Mouse (Mus musculus) urinary bladder, postnatal 4 days (tissue): Measurements from ENCODE around the gene Smpdl3b.
"Not testable (repeated sequence)": the region's sequence is repeated elsewhere in the genome, so short reads cannot be mapped to it uniquely, and the experiment has no call there.

Experiments
- DNase-seq, 2 experiments: peaks; one replicate each; pipeline ENCODE4 v3.0.0; 2021 to 2022; ENCODE audit warnings: low spot score in 2 of 2

Gene Smpdl3b

DNA sequence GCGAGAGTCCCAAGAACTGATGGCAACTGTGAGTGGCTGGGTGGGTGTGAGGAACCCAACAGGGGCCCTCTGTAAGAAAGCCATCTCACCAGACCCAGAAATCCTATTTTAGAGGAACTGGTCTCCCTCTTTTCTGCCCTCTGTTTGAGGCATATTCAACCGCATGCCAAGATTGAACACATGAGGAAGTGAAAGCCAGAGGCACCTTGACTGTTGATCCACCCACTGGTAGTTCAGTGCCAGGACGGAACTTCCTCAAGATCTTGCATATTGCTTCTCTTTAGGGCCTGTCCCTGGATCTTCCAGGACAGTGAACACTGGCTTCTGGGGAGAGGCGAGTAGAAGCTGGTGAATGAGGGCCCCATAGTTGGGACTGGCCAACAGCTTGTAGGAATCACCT is 23.2 kb upstream of the Smpdl3b start:
- no peak for DNase-seq

DNA sequence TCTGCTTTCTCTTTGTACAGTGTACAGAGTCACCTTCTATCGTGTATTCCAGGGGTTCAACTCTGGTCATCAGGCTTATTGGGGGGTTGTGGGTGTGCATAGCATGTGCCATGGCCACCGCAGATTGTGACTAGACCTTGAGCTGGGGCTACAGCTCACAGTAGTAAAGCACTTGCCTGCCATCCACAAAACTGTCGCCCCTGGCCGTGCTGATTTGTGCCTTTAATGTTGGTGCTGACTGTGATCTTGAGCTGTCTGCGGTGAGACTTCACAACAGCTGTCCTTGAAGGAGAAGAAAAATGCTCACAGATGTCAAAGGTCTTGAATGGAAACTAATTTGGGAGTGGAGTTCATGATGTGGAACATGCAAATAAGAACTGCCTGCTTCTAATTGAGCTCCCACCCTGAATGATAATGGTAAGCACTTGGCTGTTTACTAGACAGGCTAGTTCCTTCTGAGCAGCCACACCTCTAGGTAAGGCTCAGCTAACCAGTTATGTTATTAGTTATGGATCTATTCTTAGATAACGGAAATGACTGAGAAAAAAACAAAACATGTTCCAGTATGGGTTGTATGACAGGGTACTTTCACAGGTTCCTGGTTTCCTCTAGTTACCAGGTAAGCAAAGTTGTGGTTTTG is 21.6 kb upstream of the Smpdl3b start:
- DNase-seq: no peak

DNA sequence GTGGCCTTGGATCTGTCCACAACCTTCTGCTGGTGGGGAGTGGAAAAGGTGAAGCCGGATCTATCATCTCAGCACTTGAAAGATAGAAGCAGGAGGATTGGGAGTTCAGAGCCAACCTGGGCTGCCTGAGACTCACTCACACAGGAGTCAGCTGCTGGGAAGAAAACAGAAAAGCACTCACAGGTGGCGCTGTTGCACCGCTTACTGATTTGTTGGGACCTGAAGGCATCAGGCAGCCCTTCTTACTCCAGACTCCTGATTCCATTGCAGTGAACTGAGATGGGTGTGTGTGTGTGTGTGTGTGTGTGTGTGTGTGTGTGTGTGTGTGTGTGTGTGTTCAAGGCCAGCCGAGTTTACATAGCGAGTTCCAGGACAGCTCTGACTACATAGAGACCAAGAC is 19.7 kb upstream of the Smpdl3b start:
- DNase-seq: peak; percentile 43 to 72

DNA sequence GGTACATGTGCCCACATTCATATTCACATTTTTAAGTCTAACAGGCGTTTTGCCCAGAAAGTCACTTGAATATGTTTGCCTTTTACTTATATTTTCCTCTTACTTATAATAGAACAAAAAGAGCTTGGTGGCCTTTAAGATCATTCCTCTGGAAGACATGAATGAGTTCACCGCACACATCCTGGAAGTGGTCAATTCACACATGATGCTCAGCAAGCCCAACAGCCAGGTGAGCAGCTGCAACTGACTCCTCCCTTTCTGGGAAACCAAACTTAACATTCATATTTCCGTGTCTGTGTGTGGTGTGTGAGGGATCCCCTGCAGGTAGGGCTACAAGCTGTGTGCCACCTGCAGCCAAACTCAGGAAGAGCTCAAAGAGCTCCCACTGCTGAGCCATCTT is 17.9 kb upstream of the Smpdl3b start:
- no peak for DNase-seq

DNA sequence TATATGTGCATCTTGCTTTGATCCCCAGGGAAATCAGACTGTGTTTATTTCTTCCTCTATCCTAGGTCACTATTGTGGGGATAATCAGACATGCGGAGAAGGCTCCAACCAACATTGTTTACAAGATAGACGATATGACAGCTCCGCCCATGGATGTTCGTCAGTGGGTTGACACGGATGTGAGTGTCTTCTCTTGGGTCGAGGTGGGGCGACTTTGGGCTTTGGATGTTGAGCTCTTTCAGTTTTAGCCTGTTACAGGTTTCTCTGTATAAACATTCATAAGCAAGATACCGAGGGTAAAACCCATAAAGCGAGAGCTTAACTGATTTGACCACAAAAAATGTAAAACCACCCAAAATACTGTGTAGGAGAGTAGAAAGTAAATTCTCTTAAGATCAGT is 14.7 kb upstream of the Smpdl3b start:
- DNase-seq: no peak

DNA sequence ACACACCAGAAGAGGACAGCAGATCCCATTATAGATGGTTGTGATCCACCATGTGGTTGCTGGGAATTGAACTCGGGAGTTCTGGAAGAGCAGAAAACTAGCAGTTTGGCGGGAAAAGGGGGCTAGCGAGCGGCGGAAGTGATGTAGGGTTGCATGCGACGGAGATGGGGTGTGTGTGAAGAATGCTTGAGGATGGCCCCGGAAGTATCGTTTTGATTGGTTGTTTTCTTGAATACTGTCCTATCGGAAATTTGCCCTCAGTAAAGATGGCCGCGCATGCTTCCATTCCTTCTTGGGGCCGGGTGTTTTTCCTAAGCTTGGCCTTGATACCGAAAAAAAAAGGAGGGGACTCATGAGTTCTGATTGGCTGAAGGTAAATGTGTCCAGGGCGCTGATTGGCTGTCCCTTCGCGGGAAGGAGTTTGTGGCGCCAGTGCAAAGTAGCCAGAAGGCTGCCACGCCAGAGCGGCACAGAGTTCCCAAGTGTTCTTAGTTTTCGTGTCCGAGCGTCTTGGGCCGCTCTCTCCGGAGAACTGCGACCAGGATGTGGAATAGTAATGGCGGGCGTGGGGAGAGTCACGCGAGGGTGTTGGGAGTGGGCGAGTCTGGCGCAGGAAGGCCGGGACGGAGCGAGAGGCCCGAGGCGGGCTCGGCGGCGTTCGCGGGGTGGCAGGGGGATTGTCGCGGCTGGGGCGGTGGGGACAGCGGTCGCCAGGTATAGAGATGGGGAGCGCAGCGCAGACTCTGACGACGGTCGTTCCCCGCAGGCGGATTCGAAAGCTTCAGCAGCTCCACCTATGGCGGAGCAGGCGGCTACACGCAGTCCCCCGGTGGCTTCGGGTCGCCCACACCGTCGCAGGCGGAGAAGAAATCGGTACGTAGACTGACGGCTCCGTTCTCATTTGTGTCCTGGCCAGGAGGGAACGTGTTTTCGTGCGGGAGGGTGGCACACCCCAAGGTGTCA is 11.1 kb upstream of the Smpdl3b start, which contains the start of gene Rpa2:
Rpa2 (plus strand) TSS at position 419 of the 963 bp plus-strand sequence.
- DNase-seq: peak; percentile 95 to 99

DNA sequence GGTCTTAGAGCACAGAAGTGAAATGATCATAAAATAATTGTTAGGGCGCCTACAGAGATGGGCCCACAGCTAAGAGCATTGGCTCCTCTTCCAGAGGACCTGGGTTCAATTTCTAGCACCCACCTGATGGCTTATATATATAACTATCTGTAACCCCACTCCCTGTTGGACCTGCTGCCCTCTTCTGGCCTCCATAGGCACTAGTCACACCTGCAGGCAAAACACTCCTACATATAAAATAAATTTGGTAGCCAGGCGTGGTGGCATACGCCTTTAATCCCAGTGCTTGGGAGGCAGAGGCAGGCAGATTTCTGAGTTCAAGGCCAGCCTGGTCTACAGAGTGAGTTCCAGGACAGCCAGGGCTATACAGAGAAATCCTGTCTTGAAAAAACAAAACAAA is 6.1 kb upstream of the Smpdl3b start:
- not testable (repeated sequence) for DNase-seq

DNA sequence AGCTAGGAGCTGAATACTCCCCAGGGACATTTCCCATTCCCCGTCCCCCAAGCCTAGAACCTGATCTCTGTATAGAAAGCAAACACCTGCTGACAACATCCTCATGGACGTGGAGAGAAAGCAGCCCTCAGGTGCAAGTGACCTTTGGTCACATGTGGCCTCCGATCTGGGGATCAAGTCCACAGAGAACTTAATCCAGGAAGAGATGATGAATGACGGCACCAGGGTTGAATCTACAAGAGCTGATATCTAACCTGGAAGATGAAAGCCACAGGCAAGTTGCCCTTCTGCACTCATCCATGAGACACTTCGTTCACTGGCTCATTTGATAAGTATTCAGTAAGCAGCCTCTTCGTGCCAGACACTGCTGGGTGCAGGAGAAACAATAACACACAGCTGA is 5.5 kb upstream of the Smpdl3b start:
- no peak for DNase-seq

DNA sequence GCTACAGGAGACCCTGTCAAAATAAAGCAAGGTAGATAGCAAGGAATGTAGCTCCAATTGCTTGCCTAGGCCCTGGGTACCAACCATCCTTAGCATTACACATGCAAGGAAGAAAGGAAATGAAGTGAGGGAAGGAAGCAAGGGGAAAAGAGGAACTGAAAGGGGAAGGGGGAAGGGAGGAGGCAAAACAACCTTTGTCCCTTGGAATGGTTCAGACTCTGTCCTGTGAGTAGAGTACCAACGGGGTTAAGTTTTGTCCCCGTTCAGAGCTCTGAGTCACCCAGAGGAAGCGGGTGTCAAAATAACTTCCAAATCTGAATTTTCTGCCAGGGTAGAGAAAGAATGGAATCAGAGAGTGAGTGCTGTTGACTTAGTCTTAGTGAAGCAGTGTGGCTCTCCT is 3.2 kb upstream of the Smpdl3b start:
- DNase-seq: no peak

DNA sequence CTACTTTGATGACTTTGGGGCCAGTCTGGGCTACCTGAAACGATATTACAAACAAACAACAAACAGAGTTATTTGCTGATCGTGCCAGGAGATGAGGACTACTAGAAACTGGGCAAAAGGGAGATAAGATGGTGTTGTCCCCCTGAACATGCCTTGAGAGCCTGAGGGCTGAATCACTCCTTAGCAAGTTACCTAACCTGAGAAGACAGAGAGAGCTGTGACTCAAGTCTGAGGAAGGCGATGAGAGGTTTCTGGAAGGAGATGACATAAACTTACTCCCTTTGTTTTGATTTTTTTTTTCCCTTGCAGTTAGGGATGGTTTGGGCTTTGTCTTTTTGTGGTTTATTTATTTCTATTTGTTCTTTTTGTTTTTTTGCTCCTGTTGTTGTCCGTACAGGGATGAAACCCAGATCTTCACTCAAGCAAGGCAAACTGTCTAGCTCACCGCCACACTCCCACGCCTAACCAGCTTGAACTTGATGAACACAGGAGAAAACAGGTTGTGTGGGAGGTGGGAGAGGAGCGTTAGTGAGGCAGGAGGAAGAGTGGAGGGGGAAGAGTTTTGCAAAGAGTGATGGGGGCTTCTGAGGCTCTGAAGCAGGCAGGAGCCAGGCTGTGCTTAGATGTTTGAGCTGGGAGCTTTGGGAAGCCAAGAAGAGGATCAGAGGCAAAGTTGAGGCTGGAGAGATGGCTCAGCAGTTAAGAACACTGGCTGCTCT is 740 bp upstream of the Smpdl3b start:
- no peak for DNase-seq

DNA sequence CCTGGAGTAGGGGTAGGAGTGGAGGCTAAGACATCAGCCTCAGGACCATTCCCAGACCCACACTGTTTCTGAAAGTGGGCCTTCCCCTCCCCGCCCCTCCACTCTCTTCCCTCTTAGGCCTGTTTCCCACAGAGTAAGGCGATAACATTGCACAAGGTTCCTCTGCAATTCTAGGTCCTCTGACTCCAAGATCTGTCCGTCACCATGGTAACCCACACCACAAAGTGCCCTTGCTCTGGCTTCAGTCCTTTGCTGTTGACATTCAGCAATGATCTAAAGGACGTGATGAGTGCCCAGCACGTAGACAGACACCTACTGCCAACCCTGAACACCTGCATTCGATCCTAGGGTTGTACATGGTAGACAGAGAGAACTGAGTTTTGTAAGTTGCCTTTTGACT is 4.1 kb downstream of the Smpdl3b start:
- DNase-seq: no peak

DNA sequence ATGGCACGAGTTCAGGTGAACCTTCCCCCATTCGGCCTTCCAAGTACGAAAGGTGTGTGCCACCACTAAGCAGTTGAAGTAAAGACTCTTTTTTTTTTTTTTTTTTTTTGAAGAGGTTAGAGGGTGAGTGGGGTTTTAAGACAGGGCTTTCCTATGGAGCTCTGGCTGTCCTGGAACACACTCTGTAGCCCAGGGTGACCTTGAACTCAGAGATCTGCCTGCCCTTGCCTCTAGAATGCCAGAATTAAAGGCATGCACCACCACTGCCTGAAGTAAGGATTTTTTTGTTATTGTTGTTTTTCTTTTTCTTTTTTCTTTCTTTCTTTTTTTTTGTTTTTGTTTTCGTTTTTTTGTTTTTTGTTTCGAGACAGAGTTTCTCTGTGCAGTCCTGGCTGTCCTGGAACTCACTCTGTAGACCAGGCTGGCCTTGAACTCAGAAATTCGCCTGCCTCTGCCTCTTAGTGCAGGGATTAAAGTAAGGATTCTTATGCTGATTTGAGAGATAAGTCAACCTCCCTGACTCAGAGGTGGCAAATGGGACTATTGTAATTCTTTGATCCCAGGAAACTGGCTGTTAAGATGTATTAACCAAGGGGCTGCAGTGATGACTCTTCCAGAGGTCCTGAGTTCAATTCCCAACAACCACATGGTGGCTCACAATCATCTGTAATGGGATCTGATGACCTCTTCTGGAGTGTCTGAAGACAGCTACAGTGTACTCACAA is 7.6 kb downstream of the Smpdl3b start:
- no peak for DNase-seq

DNA sequence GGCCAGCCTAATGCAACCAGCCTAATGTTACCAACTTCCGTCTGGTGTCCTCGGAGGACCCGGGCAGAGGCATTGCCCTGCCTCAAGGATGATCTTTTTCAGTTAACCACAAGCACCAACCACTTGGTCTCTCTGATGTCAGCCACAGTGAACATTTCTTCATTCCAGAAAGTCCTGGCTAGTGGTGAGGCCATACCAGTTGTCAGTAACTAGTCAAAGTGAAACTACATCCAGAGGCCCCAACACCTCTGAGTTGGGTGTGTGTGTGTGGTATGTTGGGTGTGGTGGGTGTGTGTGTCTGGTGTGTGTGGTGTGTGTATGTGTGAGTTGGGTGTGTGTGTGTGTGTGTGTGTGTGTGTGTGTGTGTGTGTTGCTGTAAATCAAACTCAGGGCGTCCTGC is 8.3 kb downstream of the Smpdl3b start:
- no peak for DNase-seq

DNA sequence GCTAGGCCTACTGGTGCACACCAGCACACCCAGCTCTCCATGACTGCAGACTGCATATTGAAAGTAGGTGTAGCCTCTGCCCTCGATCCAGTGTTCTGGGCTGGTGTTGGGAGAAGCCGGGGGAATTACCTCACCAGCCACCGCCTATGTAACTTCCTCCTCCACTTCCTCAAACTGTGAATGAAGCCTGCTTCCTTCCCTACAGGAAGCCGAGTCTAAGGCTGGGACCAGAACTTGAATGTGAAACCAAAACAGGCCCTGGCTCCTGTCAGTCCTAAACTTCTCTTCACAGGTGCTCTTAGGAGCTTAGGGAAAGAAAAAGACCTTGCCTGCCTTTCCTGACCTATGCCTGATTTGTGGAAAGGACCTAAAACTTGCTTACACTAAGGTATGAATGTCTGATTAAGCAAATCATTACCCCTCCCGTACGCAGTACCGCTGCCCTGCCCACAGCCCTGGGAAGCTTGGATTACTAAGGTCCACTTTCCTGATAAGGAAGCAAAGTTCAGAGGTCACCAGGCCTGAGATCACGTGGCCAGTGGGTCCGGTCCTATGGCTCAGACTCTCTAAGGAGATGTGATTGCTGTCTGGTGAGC is 9.3 kb downstream of the Smpdl3b start:
- DNase-seq: no peak

DNA sequence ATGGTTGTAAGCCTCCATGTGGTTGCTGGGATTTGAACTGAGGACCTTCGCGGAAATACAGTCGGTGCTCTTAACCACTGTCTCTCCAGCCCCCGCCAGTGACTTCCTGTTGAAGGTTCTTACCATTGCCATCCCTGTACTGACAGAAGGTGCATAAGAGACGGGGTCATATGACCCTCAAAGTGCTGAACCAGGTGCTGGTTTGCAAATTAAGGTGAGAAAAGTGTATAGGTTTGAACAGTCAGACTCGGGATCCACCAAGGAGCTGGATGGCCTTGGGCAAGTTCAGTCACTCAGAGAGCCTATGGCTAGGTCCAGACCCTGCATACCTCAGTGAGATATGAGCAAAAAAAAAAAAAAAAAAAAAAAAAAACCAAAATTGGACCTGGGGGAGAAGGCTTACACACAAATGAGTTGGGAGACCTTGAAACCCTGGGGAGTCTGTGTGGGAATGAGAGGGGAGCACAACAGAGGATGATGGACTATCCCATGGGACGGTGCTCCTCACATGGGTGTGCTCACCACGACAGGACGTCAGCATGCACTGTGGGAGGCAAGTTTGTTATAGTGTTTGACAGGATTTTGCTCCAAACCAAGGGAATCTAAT is 10.0 kb downstream of the Smpdl3b start:
- DNase-seq: no peak

DNA sequence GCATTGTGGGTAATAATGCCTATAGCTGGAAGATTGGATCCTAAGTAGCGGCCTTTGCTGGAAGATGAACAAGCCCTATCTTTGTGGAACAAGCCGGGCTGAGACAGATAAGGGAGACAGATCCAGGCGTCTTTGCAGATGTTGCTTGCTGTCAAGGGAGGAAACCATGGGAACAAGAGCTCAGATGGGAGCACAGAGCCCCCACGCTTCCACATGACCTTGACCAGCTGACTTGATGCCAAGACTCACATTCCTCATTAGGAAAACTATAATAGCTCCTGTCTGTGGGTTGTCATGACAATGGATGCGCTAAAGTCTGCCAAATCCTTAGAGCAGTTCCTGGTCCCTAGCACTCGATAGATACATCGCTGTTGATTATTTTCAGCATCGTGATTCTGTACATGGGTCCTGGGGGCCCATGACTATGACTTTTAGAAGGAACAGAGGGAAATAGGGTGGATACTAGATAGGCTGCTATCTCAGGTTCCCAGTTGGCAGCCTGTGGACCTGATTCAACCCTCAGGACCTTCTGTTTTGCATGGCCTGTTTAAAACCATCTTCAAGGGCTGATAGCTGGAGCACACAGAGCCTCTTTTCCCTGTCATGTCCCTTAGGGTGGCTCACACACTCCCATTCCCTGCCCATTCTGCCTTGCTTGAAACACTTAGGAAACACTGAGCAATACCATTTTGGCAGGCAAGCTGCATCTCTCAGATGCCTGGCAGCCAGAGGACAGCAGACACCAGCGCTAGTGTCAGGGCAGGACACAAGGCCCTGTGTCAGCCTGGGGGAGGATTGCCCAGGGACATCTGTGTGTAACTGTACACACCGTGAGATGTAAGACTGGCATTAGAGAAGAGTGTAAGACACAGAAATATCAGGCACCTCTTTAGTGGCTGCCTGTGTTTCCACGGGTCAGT is 12.8 kb downstream of the Smpdl3b start:
- DNase-seq: peak in 1 of 2 experiments; percentile 54

DNA sequence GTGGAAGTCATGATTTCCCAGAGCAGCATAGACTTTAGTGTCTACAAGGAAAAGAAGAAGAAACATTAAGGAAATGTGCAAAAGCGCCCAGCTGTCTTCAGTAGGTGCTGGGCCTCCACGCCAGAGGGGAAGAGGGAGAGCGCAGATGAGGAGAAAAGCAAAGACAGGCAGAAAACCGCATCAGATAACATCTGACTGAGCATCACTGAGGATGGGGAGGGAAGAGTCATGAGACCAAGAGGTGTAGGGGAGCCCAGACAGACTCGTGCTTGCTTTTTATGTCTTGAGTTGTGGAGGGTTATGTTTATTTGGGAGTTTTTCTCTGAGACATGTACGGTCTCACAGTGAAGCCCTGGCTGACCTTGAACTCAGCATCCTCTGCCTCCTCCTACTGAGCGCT is 15.6 kb downstream of the Smpdl3b start:
- DNase-seq: no peak

DNA sequence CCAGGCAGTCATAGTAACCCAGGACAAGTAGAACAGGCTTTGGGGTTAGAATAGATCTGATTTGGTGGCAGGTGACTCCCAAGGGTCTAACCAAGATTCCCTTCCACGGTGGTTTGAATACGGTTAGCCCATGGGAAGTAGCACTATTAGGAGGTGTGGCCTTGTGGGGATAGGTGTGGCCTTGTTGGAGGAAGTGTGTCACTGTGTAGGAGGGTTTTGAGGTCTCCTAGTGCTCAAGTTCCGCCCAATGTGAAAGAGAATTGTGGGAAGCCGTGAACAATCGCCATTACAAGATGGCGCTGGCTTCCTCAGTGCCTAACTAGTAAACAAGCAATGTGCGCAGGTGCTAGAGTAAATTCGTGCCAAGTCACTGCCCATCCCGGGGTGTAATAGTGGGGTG is 19.9 kb downstream of the Smpdl3b start:
- DNase-seq: not testable (repeated sequence)

DNA sequence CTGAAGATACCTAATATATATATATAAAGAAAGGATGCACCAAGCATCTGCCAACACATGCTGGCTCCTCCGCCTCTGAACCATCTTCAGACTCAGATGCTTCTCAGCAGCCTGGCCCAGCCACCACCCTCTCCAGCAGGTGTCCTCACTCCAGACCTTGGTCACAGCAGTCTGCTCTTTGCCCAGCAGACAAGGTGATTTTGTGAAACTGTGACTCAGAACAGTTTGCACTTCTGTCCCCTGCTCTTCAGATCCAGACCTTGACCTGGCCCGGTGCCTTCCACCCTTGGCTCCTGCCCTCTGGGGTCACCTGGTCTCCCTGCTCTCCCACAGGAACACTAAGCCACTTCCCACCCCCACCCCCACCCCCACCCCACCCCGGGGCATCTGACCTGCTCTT is 21.2 kb downstream of the Smpdl3b start:
- no peak for DNase-seq

DNA sequence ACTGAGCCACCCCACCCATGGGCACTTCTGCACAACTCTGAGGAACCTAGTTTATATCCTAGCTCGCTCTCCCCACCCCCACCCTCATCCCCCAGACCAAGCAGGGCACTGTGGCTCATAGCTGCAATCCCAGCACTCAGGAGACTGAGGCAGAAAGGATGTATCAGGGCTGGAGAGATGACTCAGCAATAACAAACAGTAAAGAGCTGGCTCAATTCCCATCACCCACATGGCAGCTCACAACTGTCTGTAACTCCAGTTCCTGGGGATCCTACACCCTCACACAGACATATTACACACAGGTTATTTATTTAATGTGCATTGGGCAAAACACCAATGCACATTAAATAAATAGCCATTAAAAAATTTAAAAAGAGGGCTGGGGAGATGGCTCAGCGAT is 21.7 kb downstream of the Smpdl3b start:
- no peak for DNase-seq
